Mouse (Mus musculus) kidney, postnatal 0 days (tissue): ENCODE results near the gene Gpr87. TPM values are rescaled to one million over a fixed set of nuclear protein-coding genes. Genes with fewer than 3 reads are reported as not detected.

ENCODE experiments used
- ATAC-seq: fragments of 200-750 bp; cut with Nextera tagmentation; replicated peaks from 2 replicates; pipeline ENCODE4 v1.8.0; 2017; ENCODE audit warnings: low read depth, moderate number of reproducible peaks, moderate TSS enrichment, moderate library complexity; ENCODE audit not compliant: low FRiP score
- DNase-seq: peaks from one replicate; pipeline ENCODE4 v3.0.0-alpha.2; 2016; ENCODE audit warnings: low spot score
- H3K27ac ChIP-seq: fragments of 300-500 bp; sonication (generic); 2 replicates; pipeline ENCODE4 v1.5.1; 2014; ENCODE audit warnings: mild to moderate bottlenecking
- H3K27me3 ChIP-seq: fragments of 300-500 bp; sonication (generic); 2 replicates; pipeline ENCODE4 v1.6.1; 2014; ENCODE audit warnings: low read length, mixed read lengths; ENCODE audit not compliant: insufficient read depth
- H3K36me3 ChIP-seq: fragments of 300-500 bp; sonication (generic); 2 replicates; pipeline ENCODE4 v1.6.1; 2014; ENCODE audit warnings: low read length, mixed read lengths; ENCODE audit not compliant: insufficient read depth
- H3K4me1 ChIP-seq: fragments of 300-500 bp; sonication (generic); replicated peaks from 2 replicates; pipeline ENCODE4 v1.6.1; 2014; ENCODE audit warnings: antibody characterized with exemption, low read length, mixed read lengths; ENCODE audit not compliant: insufficient read depth
- H3K4me2 ChIP-seq: fragments of 300-500 bp; sonication (generic); 2 replicates; pipeline ENCODE4 v1.6.1; 2014; ENCODE audit warnings: mild to moderate bottlenecking, low read length, moderate library complexity, mixed read lengths
- H3K4me3 ChIP-seq: fragments of 300-500 bp; sonication (generic); replicated peaks from 2 replicates; pipeline ENCODE4 v1.5.1; 2014; ENCODE audit warnings: low read depth, low read length
- H3K9ac ChIP-seq: fragments of 300-500 bp; sonication (generic); 2 replicates; pipeline ENCODE4 v1.6.1; 2014; ENCODE audit warnings: low read depth, low read length
- H3K9me3 ChIP-seq: fragments of 300-500 bp; sonication (generic); replicated peaks from 2 replicates; pipeline ENCODE4 v1.6.1; 2016; ENCODE audit warnings: low read length, inconsistent platforms, mixed read lengths
- CTCF ChIP-seq: IDR thresholded peaks from 2 replicates; pipeline ENCODE4 v1.5.1; 2016; ENCODE audit warnings: antibody characterized with exemption, low read depth, mild to moderate bottlenecking, moderate library complexity
- WGBS: fragments of 180-500 bp; shearing (Covaris S2); extraction: QIAGEN DNeasy Blood & Tissue Kit; methylation state at CpG from one replicate; pipeline ENCODE4 v1.1.7; 2014; 5-methylcytosine and 5-hydroxymethylcytosine counted together
- polyA plus RNA-seq: library from polyadenylated mRNA; unstranded; fragments of >200 nt; fragmentation: Nextera tagmentation; extraction: Ambion mirVana; gene quantifications from 2 replicates; pipeline ENCODE4 v1.2.1, GENCODE M21; 2015

The Gpr87 gene
- 0.20 and 0.53 TPM in 2 replicates for polyA plus RNA-seq

DNA sequence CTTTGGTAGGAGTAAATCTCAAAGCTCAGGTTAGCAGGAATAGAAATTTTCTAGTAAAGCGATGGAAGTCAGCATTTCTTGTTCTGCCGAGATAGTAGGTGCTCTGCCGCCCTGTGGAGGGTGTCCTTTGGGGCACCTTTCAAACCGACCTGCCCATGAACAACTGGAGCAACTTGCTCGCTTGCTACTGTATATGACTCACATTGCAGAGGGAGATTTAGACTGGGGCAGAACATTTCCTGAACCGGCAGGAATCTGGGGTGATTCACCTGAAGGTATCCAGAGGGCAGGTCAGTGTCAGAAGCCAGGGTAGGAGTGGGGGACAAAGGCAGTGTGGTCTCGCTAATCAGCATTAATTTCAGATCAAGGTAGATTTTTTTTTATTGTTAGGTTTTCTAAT, at the start of gene Gpr87:
Gene Gpr87 (minus strand): TSS at position 167 of the 400 bp plus-strand sequence.
- ATAC-seq, result no peak
- H3K4me1 ChIP-seq, result no peaks in the 10 kb centered on the region
- no peak for DNase-seq
- H3K27ac ChIP-seq, result no peak within 1 kb of the TSS
- 83% methylated on average over 7 of the region's 7 CpGs for WGBS
- H3K27me3 ChIP-seq, result no peaks in the 10 kb centered on the region
- H3K4me2 ChIP-seq, result no peak within 1 kb of the TSS
- no peak within 1 kb of the TSS for H3K9ac ChIP-seq
- H3K9me3 ChIP-seq, result no peaks in the 10 kb centered on the region
- TF ChIP-seq CTCF, result no peak
- no peaks in the 10 kb centered on the region for H3K36me3 ChIP-seq
- no peak within 1 kb of the TSS for H3K4me3 ChIP-seq

DNA sequence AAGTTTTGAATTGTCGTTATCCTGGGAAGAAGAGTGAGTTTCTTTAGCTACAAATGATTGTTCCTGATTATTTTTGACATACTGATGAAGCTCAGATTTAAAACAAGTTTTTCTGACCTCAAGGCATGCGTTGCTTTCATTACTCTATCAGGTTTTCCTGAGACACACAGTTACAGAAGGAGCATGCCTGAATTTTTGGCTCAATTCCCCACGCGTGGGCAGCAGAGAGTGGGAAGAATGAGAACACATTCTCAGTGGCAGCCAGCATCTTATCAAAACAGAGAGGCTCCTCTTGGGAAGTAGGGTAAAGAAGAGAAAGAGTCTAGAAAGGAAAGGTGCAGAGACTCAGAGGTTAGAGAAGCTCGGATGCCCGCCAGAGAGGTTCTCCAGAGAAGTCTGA, 48.5 kb upstream of the Gpr87 start:
- H3K27me3 ChIP-seq, result no peaks in the 10 kb centered on the region
- WGBS, result 51% methylated on average over 6 of the region's 6 CpGs
- no peaks in the 10 kb centered on the region for H3K9me3 ChIP-seq
- no peak overlapping the region for H3K9ac ChIP-seq
- no peak for TF ChIP-seq CTCF
- H3K27ac ChIP-seq, result no peak overlapping the region
- no peak overlapping the region for H3K4me2 ChIP-seq
- DNase-seq (no peak), ATAC-seq (no peak)
- H3K4me1 ChIP-seq, result no peaks in the 10 kb centered on the region
- H3K36me3 ChIP-seq, result no peaks in the 10 kb centered on the region
- H3K4me3 ChIP-seq, result no peak overlapping the region

DNA sequence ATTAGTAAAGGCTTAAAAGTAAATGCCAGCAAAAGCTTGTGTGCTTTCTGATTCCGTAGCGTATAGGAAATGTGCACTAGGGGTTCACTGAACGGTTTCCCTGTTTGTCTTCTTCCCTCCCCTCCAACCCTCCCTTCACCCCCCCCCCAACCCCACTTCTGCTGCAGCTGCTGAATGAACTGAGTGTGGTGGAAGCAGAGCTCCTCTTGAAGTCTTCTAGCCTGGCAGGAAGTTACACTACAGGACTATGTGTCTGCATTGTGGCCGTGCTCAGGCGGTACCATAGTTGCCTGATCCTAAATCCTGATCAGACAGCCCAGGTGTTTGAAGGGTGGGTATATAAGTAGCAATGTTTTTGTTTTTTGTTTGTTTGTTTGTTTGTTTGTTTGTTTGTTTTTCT, 40.0 kb upstream of the Gpr87 start:
- Histone ChIP-seq H3K4me3 (no peak overlapping the region), H3K9ac (no peak overlapping the region), H3K36me3 (no peaks in the 10 kb centered on the region), H3K4me1 (no peaks in the 10 kb centered on the region), H3K4me2 (no peak overlapping the region), H3K27ac (no peak overlapping the region), H3K9me3 (no peaks in the 10 kb centered on the region), H3K27me3 (no peaks in the 10 kb centered on the region)
- TF ChIP-seq CTCF, result no peak
- no peak for ATAC-seq
- no peak for DNase-seq
- 75% methylated on average over 5 of the region's 5 CpGs for WGBS

DNA sequence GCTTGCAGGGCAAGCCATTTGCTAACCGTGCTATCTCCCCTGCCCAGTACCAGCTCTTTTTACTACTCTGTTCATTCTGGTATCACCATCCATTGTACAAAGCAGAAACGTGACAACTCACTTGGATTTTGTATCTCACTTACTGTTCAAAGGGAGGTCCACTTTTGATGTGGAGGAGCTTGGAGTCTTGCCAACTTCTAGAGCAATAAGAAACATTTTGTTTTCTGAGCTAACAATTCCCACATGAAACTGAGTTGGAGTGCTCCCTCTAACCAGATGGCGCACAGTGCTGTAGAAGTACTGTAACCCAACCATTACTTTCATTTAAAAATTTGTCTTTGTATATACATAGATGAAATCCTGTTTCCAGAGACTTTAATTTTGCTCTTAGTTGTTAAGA, 36.0 kb upstream of the Gpr87 start:
- no peaks in the 10 kb centered on the region for H3K27me3 ChIP-seq
- WGBS, result 74% methylated on average over 3 of the region's 3 CpGs
- no peak overlapping the region for H3K9ac ChIP-seq
- no peaks in the 10 kb centered on the region for H3K36me3 ChIP-seq
- H3K4me3 ChIP-seq, result no peak overlapping the region
- DNase-seq (peak; percentile 16), ATAC-seq (no peak)
- H3K4me2 ChIP-seq, result no peak overlapping the region
- H3K4me1 ChIP-seq, result no peaks in the 10 kb centered on the region; the same call in 1 of the 2 replicates
- no peak overlapping the region for H3K27ac ChIP-seq
- no peak for TF ChIP-seq CTCF
- H3K9me3 ChIP-seq, result no peaks in the 10 kb centered on the region

DNA sequence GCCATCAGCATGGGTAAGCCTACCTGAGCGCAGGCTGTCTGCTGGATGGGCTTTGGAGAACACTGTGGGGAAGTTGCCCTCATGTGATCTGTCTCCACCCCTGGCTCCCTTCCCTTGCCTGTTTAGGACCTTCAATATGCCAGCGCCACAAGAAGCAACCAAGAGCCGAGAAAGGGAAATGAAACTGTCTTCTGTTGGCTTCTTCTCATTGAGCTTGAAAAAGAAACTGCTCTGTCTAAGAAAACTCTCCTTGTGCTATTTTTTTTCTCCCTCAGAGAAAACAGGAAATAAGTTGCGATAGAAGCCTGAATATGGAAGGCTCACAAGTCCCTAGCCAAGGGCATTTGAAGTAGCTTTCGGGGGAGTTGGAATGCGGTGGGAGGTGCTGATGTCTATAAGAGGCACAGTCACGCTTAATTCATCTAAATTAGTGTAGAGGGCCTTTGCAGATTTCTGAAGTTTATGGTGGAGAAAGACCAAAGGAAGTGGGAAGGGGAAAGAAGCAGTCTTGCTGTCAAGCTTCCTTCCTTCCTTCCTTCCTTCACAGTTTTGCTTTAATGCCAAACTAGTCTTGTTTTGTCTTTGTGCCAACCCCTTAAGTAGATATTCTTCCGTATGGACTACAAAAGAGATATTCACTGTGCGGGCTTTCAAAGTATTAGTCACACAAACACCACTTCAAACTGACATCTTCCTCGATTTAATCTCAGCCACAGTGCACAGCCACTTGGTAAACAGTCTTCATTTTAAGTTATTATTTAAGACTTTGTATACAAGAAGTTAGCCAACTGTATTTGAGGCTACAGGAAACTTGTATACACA, 34.0 kb upstream of the Gpr87 start:
- Histone ChIP-seq H3K4me3 (no peak overlapping the region), H3K27me3 (no peaks in the 10 kb centered on the region), H3K4me2 (peak overlapping the region; percentile 27), H3K4me1 (no peaks in the 10 kb centered on the region; the same call in 1 of the 2 replicates), H3K9ac (no peak overlapping the region), H3K27ac (peak overlapping the region; percentile 83), H3K9me3 (no peaks in the 10 kb centered on the region), H3K36me3 (no peaks in the 10 kb centered on the region)
- ATAC-seq, result peak; percentile 36; the same call in 1 of the 2 replicates
- DNase-seq, result peak; percentile 89
- WGBS, result 38% methylated on average over 10 of the region's 10 CpGs
- TF ChIP-seq CTCF, result no peak

DNA sequence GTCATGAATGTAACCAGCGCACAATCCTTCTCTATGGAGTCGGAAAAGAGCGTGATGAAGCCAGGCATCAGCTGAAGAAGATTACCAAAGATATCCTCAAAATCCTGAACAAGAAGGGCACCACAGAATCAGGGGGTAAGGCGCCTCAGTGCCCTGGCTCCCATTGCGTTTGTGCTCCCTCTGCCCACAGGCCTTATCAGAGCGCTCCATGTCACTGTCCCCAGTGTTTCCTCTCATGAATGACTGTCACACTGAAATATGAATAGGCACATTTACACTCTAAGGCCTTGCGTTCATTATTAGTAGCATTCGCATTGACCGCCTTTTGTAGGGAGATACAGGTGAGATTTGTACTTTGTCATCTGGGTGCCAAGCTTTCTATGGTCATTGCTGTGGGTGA, 32.8 kb upstream of the Gpr87 start:
- Histone ChIP-seq H3K4me2 (no peak overlapping the region), H3K4me3 (no peak overlapping the region), H3K9me3 (no peaks in the 10 kb centered on the region), H3K4me1 (no peaks in the 10 kb centered on the region; the same call in 1 of the 2 replicates), H3K9ac (no peak overlapping the region), H3K27ac (no peak overlapping the region), H3K36me3 (no peaks in the 10 kb centered on the region), H3K27me3 (no peaks in the 10 kb centered on the region)
- WGBS, result 96% methylated on average over 9 of the region's 9 CpGs
- no peak for ATAC-seq
- no peak for TF ChIP-seq CTCF
- no peak for DNase-seq
